Mouse (Mus musculus): ENCODE data around the gene Lmf1. TPM values are rescaled to one million over a fixed set of nuclear protein-coding genes. Genes with fewer than 3 reads are reported as not detected.

The Lmf1 gene
- polyA plus RNA-seq, 1 experiment from 2014 or later = 13.4 TPM

- no peak for ATAC-seq (ENCODE audit: low read depth)
- Histone ChIP-seq H3K9me3 (replicated peaks; ENCODE audit: control insufficient read depth, low read length) (no peaks in the 10 kb centered on the region), H3K4me2 (ENCODE audit: low read depth, low read length) (no peak overlapping the region), H3K4me1 (ENCODE audit: control insufficient read depth, low read depth, low read length) (no peaks in the 10 kb centered on the region), H3K9ac (ENCODE audit: low read depth, low read length) (no peak overlapping the region), H3K27ac (ENCODE audit: low read length) (no peak overlapping the region), H3K36me3 (ENCODE audit: control insufficient read depth, insufficient read depth) (no peaks in the 10 kb centered on the region), H3K27me3 (ENCODE audit: control insufficient read depth, insufficient read depth, low read depth, low read length) (peaks cover 29% of the 10 kb centered on the region), H3K4me3 (ENCODE audit: low read depth, low read length) (no peak overlapping the region)
- 10% methylated on average over 29 of the region's 29 CpGs for WGBS (ENCODE audit: insufficient replicate concordance)
Observed at GRCm38 (mm10) chr17:25555666-25556629, 22.9 kb upstream of the Lmf1 start.

DNA sequence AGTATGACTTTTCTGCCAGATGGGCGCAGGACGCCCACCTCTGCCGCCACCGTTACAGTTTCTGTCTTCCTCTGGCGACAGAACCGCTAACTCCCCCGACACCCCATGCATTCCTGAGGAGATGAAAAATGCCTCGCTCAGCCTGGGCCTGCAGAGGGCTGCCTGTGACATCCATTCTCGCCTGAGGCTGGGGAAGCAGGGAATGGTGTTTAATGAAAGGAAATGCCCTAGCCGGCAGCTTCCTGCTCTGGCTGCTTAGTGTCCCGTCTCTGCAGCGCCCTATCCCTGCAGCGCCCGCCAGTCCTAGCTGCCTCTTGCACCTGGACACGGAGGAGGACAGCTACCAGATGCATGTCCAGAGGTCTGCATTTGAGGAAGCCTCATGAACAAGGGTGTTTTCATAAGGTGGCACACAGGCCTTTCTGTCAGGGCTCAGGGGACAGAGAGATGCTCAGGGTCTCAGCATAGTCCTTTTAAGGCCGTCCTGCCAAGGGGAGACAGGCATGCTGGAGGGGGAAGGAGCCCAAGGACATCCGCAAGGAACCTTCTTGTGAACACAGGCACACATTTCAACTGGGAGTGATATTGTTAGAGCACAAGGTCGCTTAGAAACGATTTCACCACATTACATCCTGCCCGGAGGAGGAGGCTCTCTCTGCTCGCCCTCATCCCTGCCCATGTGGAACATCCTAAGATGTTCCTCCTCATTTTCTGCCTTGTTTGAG, 22.1 kb upstream of the Lmf1 start:
- no peaks in the 10 kb centered on the region for H3K4me1 ChIP-seq (ENCODE audit: control insufficient read depth, low read depth, low read length)
- H3K9ac ChIP-seq (ENCODE audit: low read depth, low read length) = no peak overlapping the region
- no peak overlapping the region for H3K27ac ChIP-seq (ENCODE audit: low read length)
- ATAC-seq (ENCODE audit: low read depth) = no peak
- no peaks in the 10 kb centered on the region for H3K36me3 ChIP-seq (ENCODE audit: control insufficient read depth, insufficient read depth)
- H3K9me3 ChIP-seq (replicated peaks; ENCODE audit: control insufficient read depth, low read length) = no peaks in the 10 kb centered on the region
- WGBS (ENCODE audit: insufficient replicate concordance) = 10% methylated on average over 21 of the region's 21 CpGs
- H3K4me3 ChIP-seq (ENCODE audit: low read depth, low read length) = no peak overlapping the region
- H3K27me3 ChIP-seq (ENCODE audit: control insufficient read depth, insufficient read depth, low read depth, low read length) = peaks cover 29% of the 10 kb centered on the region
- no peak overlapping the region for H3K4me2 ChIP-seq (ENCODE audit: low read depth, low read length)

- Histone ChIP-seq H3K27me3 (ENCODE audit: control insufficient read depth, insufficient read depth, low read depth, low read length) (peaks cover 29% of the 10 kb centered on the region), H3K36me3 (ENCODE audit: control insufficient read depth, insufficient read depth) (no peaks in the 10 kb centered on the region), H3K9me3 (replicated peaks; ENCODE audit: control insufficient read depth, low read length) (no peaks in the 10 kb centered on the region), H3K4me2 (ENCODE audit: low read depth, low read length) (no peak overlapping the region), H3K4me1 (ENCODE audit: control insufficient read depth, low read depth, low read length) (no peaks in the 10 kb centered on the region), H3K9ac (ENCODE audit: low read depth, low read length) (no peak overlapping the region), H3K27ac (ENCODE audit: low read length) (no peak overlapping the region), H3K4me3 (ENCODE audit: low read depth, low read length) (no peak overlapping the region)
- no peak for ATAC-seq (ENCODE audit: low read depth)
- 44% methylated on average over 4 of the region's 4 CpGs for WGBS (ENCODE audit: insufficient replicate concordance)
Observed at GRCm38 (mm10) chr17:25559634-25560033, 19.3 kb upstream of the Lmf1 start.

- 43% methylated on average over 5 of the region's 5 CpGs for WGBS (ENCODE audit: insufficient replicate concordance)
- H3K4me1 ChIP-seq (ENCODE audit: control insufficient read depth, low read depth, low read length) = no peaks in the 10 kb centered on the region
Observed at GRCm38 (mm10) chr17:25560554-25561222, 18.2 kb upstream of the Lmf1 start.

GRCm38 (mm10) chr17:25561223-25562028, 17.5 kb upstream of the Lmf1 start:
- Histone ChIP-seq H3K36me3 (ENCODE audit: control insufficient read depth, insufficient read depth) (no peaks in the 10 kb centered on the region), H3K4me1 (ENCODE audit: control insufficient read depth, low read depth, low read length) (no peaks in the 10 kb centered on the region), H3K4me3 (ENCODE audit: low read depth, low read length) (no peak overlapping the region), H3K9me3 (replicated peaks; ENCODE audit: control insufficient read depth, low read length) (no peaks in the 10 kb centered on the region), H3K27me3 (ENCODE audit: control insufficient read depth, insufficient read depth, low read depth, low read length) (peaks cover 12% of the 10 kb centered on the region), H3K9ac (ENCODE audit: low read depth, low read length) (no peak overlapping the region), H3K27ac (ENCODE audit: low read length) (no peak overlapping the region), H3K4me2 (ENCODE audit: low read depth, low read length) (no peak overlapping the region)
- no peak for ATAC-seq (ENCODE audit: low read depth)
- WGBS (ENCODE audit: insufficient replicate concordance) = 65% methylated on average over 16 of the region's 16 CpGs

More at GRCm38 (mm10) chr17:25560554-25561222, 18.2 kb upstream of the Lmf1 start:
- no peak overlapping the region for H3K4me2 ChIP-seq (ENCODE audit: low read depth, low read length)
- ATAC-seq (ENCODE audit: low read depth) = no peak
- H3K9me3 ChIP-seq (replicated peaks; ENCODE audit: control insufficient read depth, low read length) = no peaks in the 10 kb centered on the region
- H3K4me3 ChIP-seq (ENCODE audit: low read depth, low read length) = no peak overlapping the region
- H3K9ac ChIP-seq (ENCODE audit: low read depth, low read length) = no peak overlapping the region
- no peak overlapping the region for H3K27ac ChIP-seq (ENCODE audit: low read length)
- H3K36me3 ChIP-seq (ENCODE audit: control insufficient read depth, insufficient read depth) = no peaks in the 10 kb centered on the region
- H3K27me3 ChIP-seq (ENCODE audit: control insufficient read depth, insufficient read depth, low read depth, low read length) = peaks cover 20% of the 10 kb centered on the region

GRCm38 (mm10) chr17:25564481-25564880, 14.4 kb upstream of the Lmf1 start:
- Histone ChIP-seq H3K4me3 (ENCODE audit: low read depth, low read length) (no peak overlapping the region), H3K4me1 (ENCODE audit: control insufficient read depth, low read depth, low read length) (no peaks in the 10 kb centered on the region), H3K27me3 (ENCODE audit: control insufficient read depth, insufficient read depth, low read depth, low read length) (peaks cover 24% of the 10 kb centered on the region), H3K27ac (ENCODE audit: low read length) (no peak overlapping the region), H3K4me2 (ENCODE audit: low read depth, low read length) (no peak overlapping the region), H3K9ac (ENCODE audit: low read depth, low read length) (no peak overlapping the region), H3K36me3 (ENCODE audit: control insufficient read depth, insufficient read depth) (no peaks in the 10 kb centered on the region), H3K9me3 (replicated peaks; ENCODE audit: control insufficient read depth, low read length) (no peaks in the 10 kb centered on the region)
- ATAC-seq (ENCODE audit: low read depth) = no peak
- 62% methylated on average over 5 of the region's 5 CpGs for WGBS (ENCODE audit: insufficient replicate concordance)

DNA sequence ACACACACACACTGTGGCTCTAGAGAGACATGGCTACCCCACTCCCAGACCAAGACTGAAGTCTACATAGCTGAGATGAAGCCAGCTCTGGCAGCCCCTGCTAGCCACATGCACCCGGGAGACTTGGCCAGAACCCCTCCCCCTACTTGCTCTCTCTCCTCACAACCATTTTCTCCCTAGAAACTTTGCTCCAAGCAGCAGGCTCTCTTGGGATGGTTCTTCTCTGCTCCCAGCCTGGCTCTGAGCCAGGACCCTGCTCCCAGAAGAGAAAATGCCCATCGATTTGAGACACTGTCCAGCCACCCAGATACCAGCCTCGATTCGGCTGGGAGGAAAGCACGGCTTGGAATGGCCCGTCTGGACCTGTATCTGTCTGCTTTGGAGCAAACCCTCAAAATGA, 13.6 kb upstream of the Lmf1 start:
- ATAC-seq (ENCODE audit: low read depth) = no peak
- H3K27ac ChIP-seq (ENCODE audit: low read length) = no peak overlapping the region

GRCm38 (mm10) chr17:25565860-25566600, 12.9 kb upstream of the Lmf1 start:
- WGBS (ENCODE audit: insufficient replicate concordance) = 68% methylated on average over 17 of the region's 17 CpGs
- ATAC-seq (ENCODE audit: low read depth) = no peak
- peaks cover 39% of the 10 kb centered on the region for H3K27me3 ChIP-seq (ENCODE audit: control insufficient read depth, insufficient read depth, low read depth, low read length)

More for the DNA sequence above, 13.6 kb upstream of the Lmf1 start:
- Histone ChIP-seq H3K27me3 (ENCODE audit: control insufficient read depth, insufficient read depth, low read depth, low read length) (peaks cover 31% of the 10 kb centered on the region), H3K9me3 (replicated peaks; ENCODE audit: control insufficient read depth, low read length) (no peaks in the 10 kb centered on the region), H3K4me1 (ENCODE audit: control insufficient read depth, low read depth, low read length) (peaks cover 3% of the 10 kb centered on the region), H3K9ac (ENCODE audit: low read depth, low read length) (no peak overlapping the region), H3K36me3 (ENCODE audit: control insufficient read depth, insufficient read depth) (no peaks in the 10 kb centered on the region), H3K4me2 (ENCODE audit: low read depth, low read length) (no peak overlapping the region), H3K4me3 (ENCODE audit: low read depth, low read length) (no peak overlapping the region)
- WGBS (ENCODE audit: insufficient replicate concordance) = 28% methylated on average over 6 of the region's 6 CpGs

More at GRCm38 (mm10) chr17:25565860-25566600, 12.9 kb upstream of the Lmf1 start:
- Histone ChIP-seq H3K9ac (ENCODE audit: low read depth, low read length) (no peak overlapping the region), H3K27ac (ENCODE audit: low read length) (no peak overlapping the region), H3K36me3 (ENCODE audit: control insufficient read depth, insufficient read depth) (no peaks in the 10 kb centered on the region), H3K4me1 (ENCODE audit: control insufficient read depth, low read depth, low read length) (peaks cover 4% of the 10 kb centered on the region), H3K9me3 (replicated peaks; ENCODE audit: control insufficient read depth, low read length) (no peaks in the 10 kb centered on the region), H3K4me2 (ENCODE audit: low read depth, low read length) (no peak overlapping the region), H3K4me3 (ENCODE audit: low read depth, low read length) (no peak overlapping the region)

Data from liver, embryonic 16.5 days (tissue).